Mouse (Mus musculus) stomach, embryonic 16.5 days (tissue): ENCODE results near the gene Opcml. TPM values are rescaled to one million over a fixed set of nuclear protein-coding genes. Genes with fewer than 3 reads are reported as not detected.

ENCODE experiments used
- ATAC-seq: fragments of 200-750 bp; cut with Nextera tagmentation; 2 replicates; pipeline ENCODE4 v1.8.0; 2017; ENCODE audit warnings: moderate number of reproducible peaks, moderate TSS enrichment; ENCODE audit not compliant: insufficient read depth, low FRiP score
- H3K27ac ChIP-seq: fragments of 300-500 bp; sonication (generic); 2 replicates; pipeline ENCODE4 v1.5.1; 2014; ENCODE audit warnings: low read length
- H3K27me3 ChIP-seq: fragments of 300-500 bp; sonication (generic); 2 replicates; pipeline ENCODE4 v1.6.1; 2014; ENCODE audit warnings: low read length, control low read depth, mixed read lengths; ENCODE audit not compliant: control insufficient read depth, insufficient read depth
- H3K36me3 ChIP-seq: fragments of 300-500 bp; sonication (generic); 2 replicates; pipeline ENCODE4 v1.6.1; 2014; ENCODE audit warnings: low read length; ENCODE audit not compliant: control insufficient read depth, insufficient read depth
- H3K4me1 ChIP-seq: fragments of 300-500 bp; sonication (generic); 2 replicates; pipeline ENCODE4 v1.6.1; 2014; ENCODE audit warnings: low read length, control low read depth, mixed read lengths; ENCODE audit not compliant: control insufficient read depth, insufficient read depth
- H3K4me2 ChIP-seq: fragments of 300-500 bp; sonication (generic); 2 replicates; pipeline ENCODE4 v1.6.1; 2014; ENCODE audit warnings: low read depth, low read length, mixed read lengths
- H3K4me3 ChIP-seq: fragments of 300-500 bp; sonication (generic); replicated peaks from 2 replicates; pipeline ENCODE4 v1.5.1; 2014; ENCODE audit warnings: mild to moderate bottlenecking, low read length
- H3K9ac ChIP-seq: fragments of 300-500 bp; sonication (generic); 2 replicates; pipeline ENCODE4 v1.6.1; 2014; ENCODE audit warnings: low read length
- H3K9me3 ChIP-seq: fragments of 300-500 bp; sonication (generic); replicated peaks from 2 replicates; pipeline ENCODE4 v1.6.1; 2016; ENCODE audit warnings: low read length, control low read depth; ENCODE audit not compliant: control insufficient read depth
- WGBS: fragments of 180-500 bp; shearing (Covaris S2); extraction: QIAGEN DNeasy Blood & Tissue Kit; methylation state at CpG from one replicate; pipeline ENCODE4 v1.1.7; 2014; 5-methylcytosine and 5-hydroxymethylcytosine counted together
- polyA plus RNA-seq: library from polyadenylated mRNA; unstranded; fragments of >200 nt; fragmentation: Nextera tagmentation; extraction: Ambion mirVana; gene quantifications from 2 replicates; pipeline ENCODE4 v1.2.1, GENCODE M21; 2015

Gene Opcml
- polyA plus RNA-seq, 1 experiment from 2014 or later: 2.8 TPM

- peak overlapping the region; percentile 44; the same call in 1 of the 2 replicates for H3K27ac ChIP-seq
- no peak overlapping the region for H3K4me3 ChIP-seq
- H3K27me3 ChIP-seq: no peaks in the 10 kb centered on the region
- no peaks in the 10 kb centered on the region for H3K9me3 ChIP-seq
- H3K36me3 ChIP-seq: no peaks in the 10 kb centered on the region
- no peaks in the 10 kb centered on the region for H3K4me1 ChIP-seq
- 55% methylated on average over 7 of the region's 7 CpGs for WGBS
- no peak overlapping the region for H3K4me2 ChIP-seq
- ATAC-seq: no peak
- H3K9ac ChIP-seq: no peak overlapping the region
These were observed 222.1 kb downstream of the Opcml start for GRCm38 (mm10) chr9:28012664-28013063.

- H3K27me3 ChIP-seq: no peaks in the 10 kb centered on the region
- H3K36me3 ChIP-seq: no peaks in the 10 kb centered on the region
- WGBS: 45% methylated on average over 3 of the region's 3 CpGs
- H3K9ac ChIP-seq: no peak overlapping the region
- no peak overlapping the region for H3K27ac ChIP-seq
- H3K9me3 ChIP-seq: no peaks in the 10 kb centered on the region
- peak; percentile 64; the same call in 1 of the 2 replicates for ATAC-seq
- no peak overlapping the region for H3K4me3 ChIP-seq
- no peak overlapping the region for H3K4me2 ChIP-seq
- H3K4me1 ChIP-seq: no peaks in the 10 kb centered on the region
These were observed 222.6 kb downstream of the Opcml start for GRCm38 (mm10) chr9:28013192-28013591.

GRCm38 (mm10) chr9:28028156-28028555 is 237.6 kb downstream of the Opcml start:
- WGBS: 48% methylated on average over 5 of the region's 5 CpGs
- Histone ChIP-seq H3K27me3 (no peaks in the 10 kb centered on the region), H3K4me3 (no peak overlapping the region), H3K27ac (no peak overlapping the region), H3K4me2 (no peak overlapping the region), H3K36me3 (no peaks in the 10 kb centered on the region), H3K4me1 (no peaks in the 10 kb centered on the region), H3K9ac (no peak overlapping the region), H3K9me3 (no peaks in the 10 kb centered on the region)
- no peak for ATAC-seq

- no peak for ATAC-seq
- Histone ChIP-seq H3K4me2 (no peak overlapping the region), H3K9ac (no peak overlapping the region), H3K36me3 (no peaks in the 10 kb centered on the region), H3K4me3 (no peak overlapping the region), H3K27me3 (no peaks in the 10 kb centered on the region), H3K4me1 (no peaks in the 10 kb centered on the region), H3K9me3 (no peaks in the 10 kb centered on the region), H3K27ac (no peak overlapping the region)
- 52% methylated on average over 7 of the region's 7 CpGs for WGBS
These were observed 238.3 kb downstream of the Opcml start for GRCm38 (mm10) chr9:28028788-28029393.

GRCm38 (mm10) chr9:28049157-28049556 is 258.6 kb downstream of the Opcml start:
- Histone ChIP-seq H3K27me3 (no peaks in the 10 kb centered on the region), H3K4me1 (no peaks in the 10 kb centered on the region), H3K36me3 (no peaks in the 10 kb centered on the region), H3K9me3 (no peaks in the 10 kb centered on the region), H3K9ac (no peak overlapping the region), H3K4me3 (no peak overlapping the region), H3K4me2 (no peak overlapping the region), H3K27ac (no peak overlapping the region)
- 78% methylated on average over 2 of the region's 2 CpGs for WGBS
- no peak for ATAC-seq

GRCm38 (mm10) chr9:28057171-28057845 is 266.7 kb downstream of the Opcml start:
- Histone ChIP-seq H3K27me3 (no peaks in the 10 kb centered on the region), H3K4me3 (no peak overlapping the region), H3K9me3 (no peaks in the 10 kb centered on the region), H3K27ac (no peak overlapping the region), H3K9ac (no peak overlapping the region), H3K4me2 (no peak overlapping the region), H3K4me1 (no peaks in the 10 kb centered on the region), H3K36me3 (no peaks in the 10 kb centered on the region)
- WGBS: 39% methylated on average over 2 of the region's 2 CpGs
- no peak for ATAC-seq

GRCm38 (mm10) chr9:28065126-28065525 is 274.6 kb downstream of the Opcml start:
- Histone ChIP-seq H3K9me3 (no peaks in the 10 kb centered on the region), H3K27ac (no peak overlapping the region), H3K4me1 (no peaks in the 10 kb centered on the region), H3K36me3 (no peaks in the 10 kb centered on the region), H3K27me3 (no peaks in the 10 kb centered on the region), H3K4me3 (no peak overlapping the region), H3K4me2 (no peak overlapping the region), H3K9ac (no peak overlapping the region)
- ATAC-seq: no peak

- no peak for ATAC-seq
These were observed 290.1 kb downstream of the Opcml start for GRCm38 (mm10) chr9:28080694-28081093.

GRCm38 (mm10) chr9:28083754-28084153 is 293.2 kb downstream of the Opcml start:
- Histone ChIP-seq H3K4me2 (no peak overlapping the region), H3K4me3 (no peak overlapping the region), H3K9me3 (no peaks in the 10 kb centered on the region), H3K4me1 (peaks cover 6% of the 10 kb centered on the region; the same call in 1 of the 2 replicates), H3K36me3 (no peaks in the 10 kb centered on the region), H3K27ac (no peak overlapping the region), H3K27me3 (no peaks in the 10 kb centered on the region), H3K9ac (no peak overlapping the region)
- WGBS: 93% methylated on average over 3 of the region's 3 CpGs
- ATAC-seq: no peak

More at GRCm38 (mm10) chr9:28080694-28081093, 290.1 kb downstream of the Opcml start:
- no peak overlapping the region for H3K4me2 ChIP-seq
- peaks cover 6% of the 10 kb centered on the region; the same call in 1 of the 2 replicates for H3K4me1 ChIP-seq
- no peak overlapping the region for H3K4me3 ChIP-seq
- H3K9me3 ChIP-seq: no peaks in the 10 kb centered on the region
- no peaks in the 10 kb centered on the region for H3K27me3 ChIP-seq
- no peak overlapping the region for H3K27ac ChIP-seq
- H3K36me3 ChIP-seq: no peaks in the 10 kb centered on the region
- 41% methylated on average over 4 of the region's 4 CpGs for WGBS
- no peak overlapping the region for H3K9ac ChIP-seq
